Mouse (Mus musculus): ENCODE measurements around the gene P2ry10.
"Not testable (repeated sequence)": the region's sequence is repeated elsewhere in the genome, so short reads cannot be mapped to it uniquely, and the experiment has no call there.

The P2ry10 gene

GRCm38 (mm10) chrX:107088177-107088576 is at the start of gene P2ry10:
Gene P2ry10, plus strand, starts transcription at chrX:107088492.
- DNase-seq (ENCODE audit: low read depth, low spot score), result peak; percentile 59

GRCm38 (mm10) chrX:107039146-107039545 is 49.1 kb upstream of the P2ry10 start:
- DNase-seq (ENCODE audit: low read depth, low spot score), result no peak

GRCm38 (mm10) chrX:107039635-107040034 is 48.7 kb upstream of the P2ry10 start:
- DNase-seq (ENCODE audit: low read depth, low spot score), result peak; percentile 9

GRCm38 (mm10) chrX:107042367-107042766 is 45.9 kb upstream of the P2ry10 start:
- DNase-seq (ENCODE audit: low read depth, low spot score), result peak; percentile 17

GRCm38 (mm10) chrX:107083407-107083806 is 4.9 kb upstream of the P2ry10 start:
- not testable (repeated sequence) for DNase-seq (ENCODE audit: low read depth, low spot score)

GRCm38 (mm10) chrX:107084320-107084719 is 4.0 kb upstream of the P2ry10 start:
- DNase-seq (ENCODE audit: low read depth, low spot score), result no peak

- peak; percentile 74 for DNase-seq (ENCODE audit: low read depth, low spot score)
Measured at GRCm38 (mm10) chrX:107089131-107089530, 839 bp downstream of the P2ry10 start.

GRCm38 (mm10) chrX:107089930-107090329 is 1.6 kb downstream of the P2ry10 start:
- DNase-seq (ENCODE audit: low read depth, low spot score), result no peak

GRCm38 (mm10) chrX:107095633-107096032 is 7.3 kb downstream of the P2ry10 start:
- DNase-seq (ENCODE audit: low read depth, low spot score), result no peak

GRCm38 (mm10) chrX:107116333-107116732 is 28.0 kb downstream of the P2ry10 start:
- no peak for DNase-seq (ENCODE audit: low read depth, low spot score)

GRCm38 (mm10) chrX:107116987-107117386 is 28.7 kb downstream of the P2ry10 start:
- no peak for DNase-seq (ENCODE audit: low read depth, low spot score)

GRCm38 (mm10) chrX:107143184-107143583 is 54.9 kb downstream of the P2ry10 start:
- no peak for DNase-seq (ENCODE audit: low read depth, low spot score)

GRCm38 (mm10) chrX:107143930-107144329 is 55.6 kb downstream of the P2ry10 start:
- no peak for DNase-seq (ENCODE audit: low read depth, low spot score)

GRCm38 (mm10) chrX:107148681-107149080 is 60.4 kb downstream of the P2ry10 start, which contains the start of gene P2ry10b:
Gene P2ry10b, plus strand, starts transcription at chrX:107148927.
- no peak for DNase-seq (ENCODE audit: low read depth, low spot score)

- DNase-seq (ENCODE audit: low read depth, low spot score), result peak; percentile 37
Measured at GRCm38 (mm10) chrX:107149391-107149993, 61.2 kb downstream of the P2ry10 start.

- peak; percentile 22 for DNase-seq (ENCODE audit: low read depth, low spot score)
Measured at GRCm38 (mm10) chrX:107150027-107150426, 61.7 kb downstream of the P2ry10 start.

- peak; percentile 71 for DNase-seq (ENCODE audit: low read depth, low spot score)
Measured at GRCm38 (mm10) chrX:107150752-107151515, 62.6 kb downstream of the P2ry10 start.
